Mouse (Mus musculus): ENCODE measurements around the gene Kctd2.
A peak's percentile ranks its signal among the peaks of the same experiment; 100 is the strongest.
"Not testable (repeated sequence)": the region's sequence is repeated elsewhere in the genome, so short reads cannot be mapped to it uniquely, and the experiment has no call there.

Gene Kctd2

GRCm38 (mm10) chr11:115419531-115420237, at the start of gene Kctd2, which contains the start of gene Atp5h:
Gene Kctd2 (plus strand): TSS chr11:115420128.
Gene Atp5h (minus strand): TSS chr11:115419962.
- peak; percentile 96 for DNase-seq

GRCm38 (mm10) chr11:115370368-115370767, 49.6 kb upstream of the Kctd2 start:
- no peak for DNase-seq

- DNase-seq, result no peak
These were observed 48.6 kb upstream of the Kctd2 start for GRCm38 (mm10) chr11:115371354-115371753.

- no peak for DNase-seq
These were observed 47.9 kb upstream of the Kctd2 start for GRCm38 (mm10) chr11:115372015-115372414.

GRCm38 (mm10) chr11:115372737-115373136, 47.2 kb upstream of the Kctd2 start:
- DNase-seq, result no peak

GRCm38 (mm10) chr11:115373805-115374694, 45.9 kb upstream of the Kctd2 start:
- DNase-seq, result peak; percentile 81

- no peak for DNase-seq
These were observed 45.1 kb upstream of the Kctd2 start for GRCm38 (mm10) chr11:115374695-115375425.

GRCm38 (mm10) chr11:115376722-115377121, 43.2 kb upstream of the Kctd2 start:
- no peak for DNase-seq

- no peak for DNase-seq
These were observed 42.7 kb upstream of the Kctd2 start for GRCm38 (mm10) chr11:115377254-115377653.

- DNase-seq, result no peak
These were observed 42.1 kb upstream of the Kctd2 start for GRCm38 (mm10) chr11:115377854-115378253.

- no peak for DNase-seq
These were observed 38.7 kb upstream of the Kctd2 start for GRCm38 (mm10) chr11:115381276-115381675.

GRCm38 (mm10) chr11:115381743-115382539, 38.0 kb upstream of the Kctd2 start, which contains the start of gene Cdr2l:
Gene Cdr2l (plus strand): TSS chr11:115381916.
- peak; percentile 95 for DNase-seq

GRCm38 (mm10) chr11:115382891-115383290, 37.0 kb upstream of the Kctd2 start:
- no peak for DNase-seq

GRCm38 (mm10) chr11:115383701-115384474, 36.0 kb upstream of the Kctd2 start:
- DNase-seq, result peak; percentile 77

- peak; percentile 60 for DNase-seq
These were observed 35.3 kb upstream of the Kctd2 start for GRCm38 (mm10) chr11:115384587-115384986.

GRCm38 (mm10) chr11:115386859-115387258, 33.1 kb upstream of the Kctd2 start:
- DNase-seq, result not testable (repeated sequence)

GRCm38 (mm10) chr11:115391358-115391757, 28.6 kb upstream of the Kctd2 start:
- DNase-seq, result no peak

- DNase-seq, result no peak
These were observed 26.1 kb upstream of the Kctd2 start for GRCm38 (mm10) chr11:115393721-115394325.

- no peak for DNase-seq
These were observed 21.8 kb upstream of the Kctd2 start for GRCm38 (mm10) chr11:115398085-115398484.

- no peak for DNase-seq
These were observed 19.8 kb upstream of the Kctd2 start for GRCm38 (mm10) chr11:115400126-115400525.
